Mouse (Mus musculus) forebrain, postnatal 0 days (tissue): ENCODE results near the gene Rnf145. TPM values are rescaled to one million over a fixed set of nuclear protein-coding genes. Genes with fewer than 3 reads are reported as not detected.

Experiments used
- ATAC-seq: fragments of 200-750 bp; cut with Nextera tagmentation; 2 replicates; pipeline ENCODE4 v1.8.0; 2017; ENCODE audit warnings: mild to moderate bottlenecking, moderate library complexity
- DNase-seq: peaks from one replicate; pipeline ENCODE4 v3.0.0-alpha.2; 2015
- H3K27ac ChIP-seq: fragments of 300-500 bp; sonication (generic); 2 replicates; pipeline ENCODE4 v1.5.1; 2014; ENCODE audit warnings: low read depth, mild to moderate bottlenecking, antibody characterized with exemption, low read length, moderate library complexity, mixed read lengths
- H3K27me3 ChIP-seq: fragments of 300-500 bp; sonication (generic); 2 replicates; pipeline ENCODE4 v1.6.1; 2014; ENCODE audit warnings: mild to moderate bottlenecking, low read length, mixed read lengths; ENCODE audit not compliant: insufficient read depth
- H3K36me3 ChIP-seq: fragments of 300-500 bp; sonication (generic); 2 replicates; pipeline ENCODE4 v1.6.1; 2014; ENCODE audit warnings: mild to moderate bottlenecking, moderate library complexity; ENCODE audit not compliant: insufficient read depth
- H3K4me1 ChIP-seq: fragments of 300-500 bp; sonication (generic); 2 replicates; pipeline ENCODE4 v1.6.1; 2014; ENCODE audit warnings: antibody characterized with exemption; ENCODE audit not compliant: insufficient read depth
- H3K4me2 ChIP-seq: fragments of 300-500 bp; sonication (generic); 2 replicates; pipeline ENCODE4 v1.6.1; 2014; ENCODE audit warnings: low read depth, mild to moderate bottlenecking, moderate library complexity
- H3K4me3 ChIP-seq: fragments of 300-500 bp; sonication (generic); 2 replicates; pipeline ENCODE4 v1.5.1; 2014; ENCODE audit warnings: low read depth, low read length, mixed read lengths
- H3K9ac ChIP-seq: fragments of 300-500 bp; sonication (generic); 2 replicates; pipeline ENCODE4 v1.6.1; 2014; ENCODE audit warnings: mild to moderate bottlenecking
- H3K9me3 ChIP-seq: fragments of 300-500 bp; sonication (generic); 2 replicates; pipeline ENCODE4 v1.6.1; 2016; ENCODE audit warnings: low read length
- CTCF ChIP-seq: sonication (generic); IDR thresholded peaks from 2 replicates; pipeline ENCODE4 v1.5.1; 2016; ENCODE audit warnings: antibody characterized with exemption, control low read depth, low read depth
- WGBS: fragments of 180-500 bp; shearing (Covaris S2); extraction: QIAGEN DNeasy Blood & Tissue Kit; methylation state at CpG from one replicate; pipeline ENCODE4 v1.1.7; 2014; 5-methylcytosine and 5-hydroxymethylcytosine counted together
- polyA plus RNA-seq: library from polyadenylated mRNA; unstranded; fragments of >200 nt; fragmentation: Nextera tagmentation; extraction: Ambion mirVana; gene quantifications from 2 replicates; pipeline ENCODE4 v1.2.1, GENCODE M21; 2015
- total RNA-seq: library from RNA; depleted of rRNA; stranded (reverse); fragments of >200 nt; gene quantifications from 2 replicates; pipeline ENCODE4 v1.2.3, GENCODE M21; 2014

Rnf145 gene
- total and polyA plus RNA-seq, 2 experiments from 2014 or later: 97.4 to 100 TPM

- no peaks in the 10 kb centered on the region for H3K9me3 ChIP-seq
- 95% methylated on average over 5 of the region's 5 CpGs for WGBS
Observed at GRCm38 (mm10) chr11:44572781-44573180, 54.0 kb downstream of the Rnf145 start.

GRCm38 (mm10) chr11:44573396-44573795 lies 54.6 kb downstream of the Rnf145 start:
- no peak for DNase-seq
- Histone ChIP-seq H3K9me3 (no peaks in the 10 kb centered on the region), H3K27me3 (no peaks in the 10 kb centered on the region), H3K9ac (no peak overlapping the region), H3K27ac (no peak overlapping the region), H3K4me2 (no peak overlapping the region), H3K36me3 (no peaks in the 10 kb centered on the region; the same call in 1 of the 2 replicates), H3K4me1 (no peaks in the 10 kb centered on the region), H3K4me3 (no peak overlapping the region)
- WGBS: 88% methylated on average over 3 of the region's 3 CpGs
- TF ChIP-seq CTCF: no peak
- no peak for ATAC-seq

More at GRCm38 (mm10) chr11:44572781-44573180, 54.0 kb downstream of the Rnf145 start:
- no peak overlapping the region for H3K4me2 ChIP-seq
- no peak overlapping the region for H3K9ac ChIP-seq
- no peak for TF ChIP-seq CTCF
- H3K27me3 ChIP-seq: no peaks in the 10 kb centered on the region
- H3K4me3 ChIP-seq: no peak overlapping the region
- H3K27ac ChIP-seq: no peak overlapping the region
- no peaks in the 10 kb centered on the region; the same call in 1 of the 2 replicates for H3K36me3 ChIP-seq
- DNase-seq (no peak), ATAC-seq (no peak)
- no peaks in the 10 kb centered on the region for H3K4me1 ChIP-seq

GRCm38 (mm10) chr11:44574391-44574790 lies 55.6 kb downstream of the Rnf145 start:
- Histone ChIP-seq H3K4me3 (no peak overlapping the region), H3K27me3 (no peaks in the 10 kb centered on the region), H3K36me3 (no peaks in the 10 kb centered on the region; the same call in 1 of the 2 replicates), H3K9me3 (no peaks in the 10 kb centered on the region), H3K9ac (no peak overlapping the region), H3K27ac (no peak overlapping the region), H3K4me1 (no peaks in the 10 kb centered on the region), H3K4me2 (no peak overlapping the region)
- TF ChIP-seq CTCF: no peak
- DNase-seq (no peak), ATAC-seq (no peak)
- WGBS: 93% methylated on average over 8 of the region's 8 CpGs

- no peak for TF ChIP-seq CTCF
- Histone ChIP-seq H3K36me3 (no peaks in the 10 kb centered on the region), H3K4me3 (no peak overlapping the region), H3K4me2 (no peak overlapping the region), H3K27me3 (no peaks in the 10 kb centered on the region), H3K9ac (no peak overlapping the region), H3K4me1 (no peaks in the 10 kb centered on the region), H3K9me3 (no peaks in the 10 kb centered on the region), H3K27ac (no peak overlapping the region)
- WGBS: 90% methylated on average over 5 of the region's 5 CpGs
- no peak for ATAC-seq
- DNase-seq: no peak
Observed at GRCm38 (mm10) chr11:44574820-44575219, 56.1 kb downstream of the Rnf145 start.

- H3K27ac ChIP-seq: no peak overlapping the region
- no peak for ATAC-seq
- H3K4me1 ChIP-seq: no peaks in the 10 kb centered on the region
- no peak overlapping the region for H3K4me2 ChIP-seq
- no peak overlapping the region for H3K4me3 ChIP-seq
- no peaks in the 10 kb centered on the region for H3K27me3 ChIP-seq
- DNase-seq: no peak
- WGBS: 87% methylated on average over 9 of the region's 9 CpGs
- no peaks in the 10 kb centered on the region for H3K9me3 ChIP-seq
- H3K36me3 ChIP-seq: no peaks in the 10 kb centered on the region
- H3K9ac ChIP-seq: no peak overlapping the region
- no peak for TF ChIP-seq CTCF
Observed at GRCm38 (mm10) chr11:44577911-44578310, 59.1 kb downstream of the Rnf145 start.

GRCm38 (mm10) chr11:44581277-44581683 lies 62.5 kb downstream of the Rnf145 start:
- peak; percentile 34 for TF ChIP-seq CTCF

GRCm38 (mm10) chr11:44586047-44586696 lies 67.4 kb downstream of the Rnf145 start:
- Histone ChIP-seq H3K36me3 (no peaks in the 10 kb centered on the region), H3K27me3 (no peaks in the 10 kb centered on the region), H3K4me1 (no peaks in the 10 kb centered on the region), H3K9me3 (no peaks in the 10 kb centered on the region), H3K27ac (no peak overlapping the region), H3K4me3 (no peak overlapping the region), H3K4me2 (no peak overlapping the region), H3K9ac (no peak overlapping the region)
- ATAC-seq: peak; percentile 78
- 12% methylated on average over 3 of the region's 3 CpGs for WGBS
- peak; percentile 95 for TF ChIP-seq CTCF
- peak; percentile 95 for DNase-seq

More at GRCm38 (mm10) chr11:44581277-44581683, 62.5 kb downstream of the Rnf145 start:
- Histone ChIP-seq H3K27me3 (no peaks in the 10 kb centered on the region), H3K4me2 (no peak overlapping the region), H3K36me3 (no peaks in the 10 kb centered on the region), H3K4me3 (no peak overlapping the region), H3K9ac (no peak overlapping the region), H3K27ac (no peak overlapping the region), H3K9me3 (no peaks in the 10 kb centered on the region), H3K4me1 (no peaks in the 10 kb centered on the region)
- ATAC-seq: no peak
- WGBS: 34% methylated on average over 11 of the region's 11 CpGs
- DNase-seq: peak; percentile 9
